Mouse (Mus musculus): ENCODE data around the gene Rbm28. TPM values are rescaled to one million over a fixed set of nuclear protein-coding genes. Genes with fewer than 3 reads are reported as not detected.
A peak's percentile ranks its signal among the peaks of the same experiment; 100 is the strongest.

Gene Rbm28
- total RNA-seq (2021): 29.7 and 31.8 TPM in 2 replicates
- long read RNA-seq, experiment 1, full-length matches to known transcripts: 19 of 27 reads
- long read RNA-seq, experiment 1, partial matches to known transcripts: 2 of 27 reads
- long read RNA-seq, experiment 1, other reads (novel, unspliced or antisense): 6 of 27 reads
- long read RNA-seq, experiment 2, full-length matches to known transcripts: 10 of 14 reads
- long read RNA-seq, experiment 2, partial matches to known transcripts: 3 of 14 reads
- long read RNA-seq, experiment 2, other reads (novel, unspliced or antisense): 1 of 14 reads

GRCm38 (mm10) chr6:29164314-29165244 is at the start of gene Rbm28:
Rbm28 (minus strand) TSS chr6:29165006.
- peak; percentile 90 for DNase-seq

GRCm38 (mm10) chr6:29214245-29214644 is 49.4 kb upstream of the Rbm28 start:
- peak; percentile 78 for DNase-seq

- DNase-seq: peak; percentile 75
Observed at GRCm38 (mm10) chr6:29213436-29213835, 48.6 kb upstream of the Rbm28 start.

GRCm38 (mm10) chr6:29211806-29212492 is 47.1 kb upstream of the Rbm28 start:
- peak; percentile 93 for DNase-seq

GRCm38 (mm10) chr6:29211146-29211545 is 46.3 kb upstream of the Rbm28 start:
- DNase-seq: peak; percentile 36

- DNase-seq: peak; percentile 59
Observed at GRCm38 (mm10) chr6:29210231-29210936, 45.6 kb upstream of the Rbm28 start.

- DNase-seq: no peak
Observed at GRCm38 (mm10) chr6:29208178-29208577, 43.4 kb upstream of the Rbm28 start.

GRCm38 (mm10) chr6:29207017-29207416 is 42.2 kb upstream of the Rbm28 start:
- DNase-seq: no peak

GRCm38 (mm10) chr6:29206006-29206405 is 41.2 kb upstream of the Rbm28 start:
- no peak for DNase-seq

- DNase-seq: peak; percentile 72
Observed at GRCm38 (mm10) chr6:29204932-29205614, 40.3 kb upstream of the Rbm28 start.

GRCm38 (mm10) chr6:29203861-29204585 is 39.2 kb upstream of the Rbm28 start:
- no peak for DNase-seq

- no peak for DNase-seq
Observed at GRCm38 (mm10) chr6:29203096-29203495, 38.3 kb upstream of the Rbm28 start.

- no peak for DNase-seq
Observed at GRCm38 (mm10) chr6:29201988-29202387, 37.2 kb upstream of the Rbm28 start.

GRCm38 (mm10) chr6:29201341-29201740 is 36.5 kb upstream of the Rbm28 start:
- DNase-seq: no peak

- peak; percentile 27 for DNase-seq
Observed at GRCm38 (mm10) chr6:29200496-29200895, 35.7 kb upstream of the Rbm28 start.

GRCm38 (mm10) chr6:29199223-29199855 is 34.5 kb upstream of the Rbm28 start:
- no peak for DNase-seq

- peak; percentile 94 for DNase-seq
Observed at GRCm38 (mm10) chr6:29198309-29199222, 33.8 kb upstream of the Rbm28 start.

- peak; percentile 81 for DNase-seq
Observed at GRCm38 (mm10) chr6:29195846-29196698, 31.3 kb upstream of the Rbm28 start.
